Mouse (Mus musculus) ES-E14 (cell line): Measurements from ENCODE around the gene Gm17509.

Source experiments
- CHD2 ChIP-seq: IDR thresholded peaks from 2 replicates; pipeline ENCODE4 v1.6.1; 2014; ENCODE audit warnings: mild to moderate bottlenecking, low read depth, low read length, inconsistent platforms
- HCFC1 ChIP-seq: IDR thresholded peaks from 2 replicates; pipeline ENCODE4 v1.6.1; 2012; ENCODE audit warnings: low read length, inconsistent platforms, borderline replicate concordance; ENCODE audit not compliant: insufficient read depth

DNA sequence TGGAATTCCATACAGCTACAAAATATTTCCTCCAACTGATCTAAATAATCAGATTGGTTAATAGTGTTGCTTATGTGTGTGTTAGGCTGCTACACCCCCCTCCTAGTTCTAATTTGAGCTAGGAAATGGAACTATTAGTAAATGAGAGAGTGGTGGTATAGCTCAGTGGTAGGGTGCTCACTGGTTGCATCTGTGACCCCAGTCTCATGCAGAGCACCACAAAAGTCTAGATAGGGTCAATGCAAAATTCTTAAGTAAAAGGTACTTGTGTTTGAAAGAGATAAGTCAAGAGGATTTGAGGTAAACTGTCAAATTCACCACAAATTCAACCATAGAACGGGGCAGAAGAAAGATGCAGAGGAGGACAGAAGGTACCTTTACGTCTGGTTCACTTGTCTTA is 23.2 kb downstream of the Gm17509 start:
- TF ChIP-seq CHD2 (no peak), HCFC1 (no peak)
